Mouse (Mus musculus): Measurements from ENCODE around the gene Neu3.

Neu3 gene

GRCm38 (mm10) chr7:99795192-99795981, 32.8 kb downstream of the Neu3 start:
- DNase-seq (ENCODE audit: low spot score in 2 of 2), result peak in 1 of 2 experiments; percentile 56

DNA sequence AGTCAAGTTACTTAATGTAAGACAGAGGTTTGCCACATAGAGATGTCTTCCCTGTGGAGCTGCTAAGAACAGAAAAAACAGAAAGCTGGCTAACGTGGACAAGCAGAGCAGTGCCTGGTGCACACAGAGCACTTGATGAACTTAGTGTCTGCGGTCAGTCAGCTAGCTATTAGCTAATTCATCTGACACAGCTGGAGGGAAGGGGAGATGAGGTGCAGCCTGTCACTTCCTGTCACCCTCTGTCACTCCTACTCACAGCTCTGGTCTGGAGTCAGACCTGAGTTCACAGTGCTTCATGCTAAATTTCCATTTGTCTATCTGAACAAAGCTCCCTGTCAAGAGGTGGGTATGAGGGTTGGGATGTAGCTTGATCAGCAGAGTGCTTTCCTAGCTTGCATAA, 34.1 kb downstream of the Neu3 start:
- no peak for DNase-seq (ENCODE audit: low spot score in 2 of 2)

- no peak for DNase-seq (ENCODE audit: low spot score in 2 of 2)
These were observed 37.4 kb downstream of the Neu3 start for GRCm38 (mm10) chr7:99790816-99791215.

GRCm38 (mm10) chr7:99788563-99788962, 39.7 kb downstream of the Neu3 start:
- no peak for DNase-seq (ENCODE audit: low spot score in 2 of 2)

GRCm38 (mm10) chr7:99787935-99788334, 40.3 kb downstream of the Neu3 start:
- DNase-seq (ENCODE audit: low spot score in 2 of 2), result no peak

DNA sequence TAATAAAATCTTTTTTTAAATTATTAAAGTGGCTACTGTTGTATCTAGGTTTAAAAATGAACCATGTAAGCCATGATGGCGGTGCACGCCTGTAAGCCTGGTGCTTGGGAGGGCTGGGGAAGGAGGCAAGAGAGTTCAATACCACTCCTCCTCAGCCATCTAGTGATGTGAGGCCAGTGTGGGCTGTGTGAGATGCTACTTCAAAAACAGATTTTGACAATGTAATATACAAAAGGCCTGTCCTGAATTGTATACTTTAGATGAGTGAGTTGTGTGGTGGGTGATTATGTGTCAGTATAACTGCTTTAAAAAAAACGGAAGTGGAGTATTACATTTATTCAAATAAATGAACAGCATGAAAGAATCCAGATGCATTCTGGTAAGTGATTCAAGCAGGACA, 41.4 kb downstream of the Neu3 start:
- DNase-seq (ENCODE audit: low spot score in 2 of 2), result no peak

- no peak for DNase-seq (ENCODE audit: low spot score in 2 of 2)
These were observed 42.7 kb downstream of the Neu3 start for GRCm38 (mm10) chr7:99785553-99785952.

- no peak for DNase-seq (ENCODE audit: low spot score in 2 of 2)
These were observed 44.8 kb downstream of the Neu3 start for GRCm38 (mm10) chr7:99783421-99783820.

- DNase-seq (ENCODE audit: low spot score in 2 of 2), result peak in 1 of 2 experiments; percentile 27
These were observed 46.3 kb downstream of the Neu3 start for GRCm38 (mm10) chr7:99781916-99782315.

GRCm38 (mm10) chr7:99781385-99781784, 46.8 kb downstream of the Neu3 start:
- DNase-seq (ENCODE audit: low spot score in 2 of 2), result peak in 1 of 2 experiments; percentile 23

- no peak for DNase-seq (ENCODE audit: low spot score in 2 of 2)
These were observed 65.0 kb downstream of the Neu3 start, which contains the start of gene Olfr521 for GRCm38 (mm10) chr7:99763207-99763606. TSS of gene Olfr521 (plus strand) at chr7:99763507.

All from spleen, postnatal 10 days (tissue).